Mouse (Mus musculus): ENCODE results near the gene Kdm2a. TPM values are rescaled to one million over a fixed set of nuclear protein-coding genes. Genes with fewer than 3 reads are reported as not detected.

Kdm2a gene
- total and polyA plus RNA-seq, 3 experiments, result 17.3 to 51.9 (median 23.1) TPM

DNA sequence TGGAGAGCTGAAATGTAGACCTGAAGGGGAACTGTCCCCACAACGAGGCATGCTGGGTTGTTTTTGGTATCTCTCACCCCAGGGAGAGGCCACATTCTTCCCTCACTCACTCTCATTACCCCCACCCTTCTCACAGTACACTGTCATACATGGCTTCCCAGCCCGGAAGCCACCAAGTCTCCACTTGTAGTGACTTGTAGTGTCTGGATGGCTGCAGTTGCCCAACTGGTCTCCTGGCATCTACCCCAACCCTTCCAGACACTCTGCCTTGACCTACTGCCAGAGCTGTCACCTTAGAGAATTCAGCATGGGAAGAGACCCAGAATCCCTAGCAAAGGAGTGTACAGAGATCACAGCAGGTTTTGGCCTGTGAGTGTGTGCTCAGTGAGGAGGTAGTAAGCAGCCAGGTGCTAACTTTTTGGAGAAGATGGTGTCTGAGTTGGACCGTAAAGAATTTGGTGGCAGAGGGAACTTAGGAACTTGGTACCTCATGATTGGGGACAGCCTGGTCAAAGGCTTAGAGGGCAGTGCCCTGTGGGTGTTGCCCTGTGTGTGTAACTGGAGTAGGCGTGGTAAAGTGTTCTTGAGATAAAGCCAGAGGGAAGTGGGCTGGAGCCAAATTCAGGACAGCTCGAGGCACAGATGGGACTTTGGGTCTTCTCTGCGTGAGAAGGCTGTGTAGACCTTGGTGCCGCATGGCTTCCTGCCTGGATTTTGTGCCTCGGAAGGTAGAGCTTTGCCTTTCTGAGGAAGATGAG is 22.2 kb upstream of the Kdm2a start:
- TF ChIP-seq E2F4 (IDR thresholded peaks at IDR 0.05; ENCODE audit: insufficient replicate concordance, low read depth, low read length), result no peak
- no peak for TF ChIP-seq MEF2A (IDR thresholded peaks at IDR 0.05; ENCODE audit: borderline replicate concordance, low read depth, low read length)
- TF ChIP-seq ETS1 (conservative IDR thresholded peaks at IDR 0.05; ENCODE audit: low read depth, low read length), result no peak
- no peak for TF ChIP-seq ZKSCAN1 (IDR thresholded peaks at IDR 0.05; ENCODE audit: borderline replicate concordance, low read depth, low read length)
- TF ChIP-seq CHD2 (IDR thresholded peaks at IDR 0.05; ENCODE audit: low read length), result no peak
- Histone ChIP-seq H3K27me3 (replicated peaks) (no peaks in the 10 kb centered on the region), H3K9ac (ENCODE audit: insufficient read depth, low read depth) (no peak overlapping the region), H3K36me3 (replicated peaks in 1 of 2; ENCODE audit: control insufficient read depth in 1 of 2, insufficient read depth in 1 of 2, low read length in 1 of 2) (peaks cover 7 to 25% of the 10 kb centered on the region in 2 experiments), H3K4me3 (replicated peaks in 1 of 3; ENCODE audit: low read depth in 2 of 3, low read length in 2 of 3, poor library complexity in 1 of 3) (no peak overlapping the region), H3K27ac (ENCODE audit: insufficient read depth, low read depth) (no peak overlapping the region), H3K4me1 (ENCODE audit: control insufficient read depth in 1 of 2, insufficient read depth in 2 of 2) (peaks cover 5 to 28% of the 10 kb centered on the region in 2 experiments), H3K79me2 (replicated peaks; ENCODE audit: control insufficient read depth, extremely low read depth, insufficient read depth, poor library complexity, severe bottlenecking) (no peaks in the 10 kb centered on the region), H3K9me3 (replicated peaks; ENCODE audit: low read length) (no peaks in the 10 kb centered on the region), H3K4me2 (ENCODE audit: insufficient read depth, low read depth, poor library complexity, severe bottlenecking) (no peak overlapping the region)
- dilution Hi-C loops (cut with MboI; ENCODE audit: extremely low pct_ligation_motif_present, extremely low pct_unique_long_range_greater_than_20kb, low sequenced_read_pairs) (no loop called here), in situ Hi-C loops (cut with MboI; ENCODE audit: low pct_ligation_motif_present, low pct_unique_long_range_greater_than_20kb, low sequenced_read_pairs) (loop anchor here (10.0 kb wide), 1 partner anchor 166 kb away; no protein-coding TSS in a partner anchor)
- no peak for DNase-seq (ENCODE audit: extremely low read depth)

DNA sequence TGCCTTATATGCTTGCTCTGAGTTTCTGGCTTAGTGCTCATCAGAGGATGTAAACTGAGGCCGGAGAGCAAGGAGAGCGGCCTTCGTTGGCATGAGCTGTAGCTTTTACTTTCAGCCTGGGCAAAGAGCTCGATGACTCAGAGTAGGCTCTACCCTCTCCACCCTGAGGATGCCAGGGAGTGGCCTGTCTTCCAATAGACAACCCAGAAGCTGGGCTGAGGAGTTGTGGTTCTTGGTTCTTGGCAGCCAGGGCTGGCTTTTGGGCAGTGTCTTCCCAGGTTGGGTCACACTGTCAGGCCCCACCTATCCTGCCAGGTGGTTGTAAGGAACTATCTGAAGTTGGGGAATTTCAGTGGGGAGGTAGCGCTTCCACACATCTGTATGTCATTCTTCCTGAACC is 21.6 kb upstream of the Kdm2a start:
- peaks cover 1 to 18% of the 10 kb centered on the region in 2 experiments for H3K36me3 ChIP-seq (replicated peaks in 1 of 2; ENCODE audit: control insufficient read depth in 1 of 2, insufficient read depth in 1 of 2, low read length in 1 of 2)
- in situ Hi-C loops (cut with MboI; ENCODE audit: low pct_ligation_motif_present, low pct_unique_long_range_greater_than_20kb, low sequenced_read_pairs) (loop anchor here (10.0 kb wide), 1 partner anchor 165 kb away; no protein-coding TSS in a partner anchor), dilution Hi-C loops (cut with MboI; ENCODE audit: extremely low pct_ligation_motif_present, extremely low pct_unique_long_range_greater_than_20kb, low sequenced_read_pairs) (no loop called here)
- H3K79me2 ChIP-seq (replicated peaks; ENCODE audit: control insufficient read depth, extremely low read depth, insufficient read depth, poor library complexity, severe bottlenecking), result no peaks in the 10 kb centered on the region
- no peaks in the 10 kb centered on the region for H3K9me3 ChIP-seq (replicated peaks; ENCODE audit: low read length)
- TF ChIP-seq GABPA (IDR thresholded peaks at IDR 0.05; ENCODE audit: insufficient replicate concordance, low read depth, low read length), result no peak
- no peak for TF ChIP-seq EP300 (IDR thresholded peaks at IDR 0.05; ENCODE audit: low read length)
- TF ChIP-seq CHD1 (IDR thresholded peaks at IDR 0.05; ENCODE audit: low read depth, low read length), result no peak
- TF ChIP-seq MAX (IDR thresholded peaks at IDR 0.05; ENCODE audit: low read length), result no peak
- no peak for TF ChIP-seq CTCF (conservative IDR thresholded peaks at IDR 0.05 in 1 of 2, IDR thresholded peaks at IDR 0.05 in 1 of 2; ENCODE audit: low read depth in 2 of 2, low read length in 2 of 2)
- TF ChIP-seq KAT2A (IDR thresholded peaks at IDR 0.05; ENCODE audit: insufficient replicate concordance, low read length), result no peak
- TF ChIP-seq ZMIZ1 (IDR thresholded peaks at IDR 0.05; ENCODE audit: low read depth, low read length), result no peak
- TF ChIP-seq SIN3A (IDR thresholded peaks at IDR 0.05; ENCODE audit: low read length), result no peak
- TF ChIP-seq MEF2A (IDR thresholded peaks at IDR 0.05; ENCODE audit: borderline replicate concordance, low read depth, low read length), result no peak
- H3K9ac ChIP-seq (ENCODE audit: insufficient read depth, low read depth), result no peak overlapping the region
- no peaks in the 10 kb centered on the region for H3K27me3 ChIP-seq (replicated peaks)
- H3K27ac ChIP-seq (ENCODE audit: insufficient read depth, low read depth), result no peak overlapping the region
- no peak for DNase-seq (ENCODE audit: extremely low read depth)
- H3K4me1 ChIP-seq (ENCODE audit: control insufficient read depth in 1 of 2, insufficient read depth in 2 of 2), result peaks cover 3 to 27% of the 10 kb centered on the region in 2 experiments
- no peak overlapping the region for H3K4me2 ChIP-seq (ENCODE audit: insufficient read depth, low read depth, poor library complexity, severe bottlenecking)
- no peak overlapping the region for H3K4me3 ChIP-seq (replicated peaks in 1 of 3; ENCODE audit: low read depth in 2 of 3, low read length in 2 of 3, poor library complexity in 1 of 3)
